Mouse (Mus musculus): ENCODE measurements at regions not wholly inside any gene's neighbourhood (a gene's known extent, or its start where the extent isn't known, plus 50 kb on each side); places are given as distances from the start of the nearest gene placed in this dataset.

DNA sequence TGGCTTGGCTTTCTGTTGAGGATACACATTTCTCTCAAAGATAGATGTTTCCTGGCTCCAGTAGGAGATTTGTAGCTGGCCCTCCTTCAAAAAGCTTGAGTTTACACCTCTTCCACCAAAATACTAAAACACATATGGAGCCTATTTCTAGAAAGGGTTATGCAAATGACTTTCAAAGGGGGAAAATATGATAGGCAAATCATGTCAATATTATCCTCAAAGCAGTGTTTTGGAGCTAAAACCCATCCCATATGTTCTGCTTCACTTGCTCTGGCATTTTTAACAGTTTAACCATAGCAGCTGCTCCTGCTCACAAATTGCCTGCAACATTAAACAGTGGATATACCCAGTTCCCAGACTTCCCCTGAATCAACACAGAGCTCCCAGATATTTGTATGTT is 525.5 kb upstream of the Pappa start:
- DNase-seq (ENCODE audit: inconsistent age in 2 of 2, low spot score in 1 of 2): no peak

DNA sequence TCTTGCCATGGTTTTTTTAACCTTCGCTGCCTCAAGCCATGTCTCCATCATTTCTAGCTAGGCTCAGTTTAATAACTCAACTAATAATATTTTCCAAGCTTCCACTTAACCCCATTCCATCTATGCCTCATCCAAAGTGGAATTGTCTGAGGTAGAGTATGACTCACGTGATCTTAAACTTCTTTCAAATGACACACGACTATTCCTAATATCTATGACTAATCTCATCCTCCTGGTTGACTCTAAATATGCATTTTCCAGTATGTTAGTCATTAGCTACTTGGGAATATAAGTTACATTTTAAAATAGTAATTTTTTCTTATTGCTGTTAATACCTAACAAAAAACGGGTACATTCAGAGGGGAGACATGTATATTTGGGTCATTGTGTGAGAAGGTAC is 524.8 kb upstream of the Pappa start:
- no peak for DNase-seq (ENCODE audit: inconsistent age in 2 of 2, low spot score in 1 of 2)

DNA sequence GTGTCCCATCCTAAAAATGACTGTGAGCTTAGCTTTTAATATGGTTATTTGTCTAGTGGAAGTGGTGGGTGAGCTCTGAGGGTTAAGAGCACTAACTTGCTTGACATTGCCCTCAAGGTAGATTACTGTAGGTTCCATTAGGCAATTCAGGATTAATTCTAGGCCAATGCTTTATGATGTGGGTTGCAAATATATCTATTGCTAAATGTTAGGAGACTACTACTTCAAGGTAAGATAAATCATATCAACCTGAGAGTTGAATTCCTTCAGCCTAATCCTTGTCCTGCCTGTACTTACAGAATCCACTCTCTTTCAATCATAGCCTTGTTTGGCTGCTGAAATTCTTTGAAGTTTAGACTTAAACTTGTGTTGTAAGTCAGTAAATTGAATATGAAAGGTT is 501.2 kb upstream of the Pappa start:
- DNase-seq (ENCODE audit: inconsistent age in 2 of 2, low spot score in 1 of 2): no peak

DNA sequence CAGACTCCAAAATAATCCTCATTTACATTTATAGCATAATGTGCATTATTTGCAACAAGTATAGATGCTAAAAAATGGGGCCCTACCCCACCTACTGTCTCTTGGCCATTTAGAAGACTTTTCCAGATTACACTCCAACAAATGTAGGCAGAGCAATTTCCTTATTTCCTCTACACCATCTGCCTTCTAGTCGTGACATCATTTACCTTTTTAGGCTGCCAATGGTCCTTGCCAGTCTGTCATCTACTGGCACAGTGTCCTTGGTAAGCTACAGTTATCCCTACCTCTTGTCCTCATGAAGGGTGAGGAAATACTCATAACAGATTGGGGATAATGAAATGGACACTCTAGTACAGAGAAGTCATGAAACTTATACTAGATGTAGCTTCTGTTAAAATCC is 491.8 kb upstream of the Pappa start:
- DNase-seq (ENCODE audit: inconsistent age in 2 of 2, low spot score in 1 of 2): no peak

DNA sequence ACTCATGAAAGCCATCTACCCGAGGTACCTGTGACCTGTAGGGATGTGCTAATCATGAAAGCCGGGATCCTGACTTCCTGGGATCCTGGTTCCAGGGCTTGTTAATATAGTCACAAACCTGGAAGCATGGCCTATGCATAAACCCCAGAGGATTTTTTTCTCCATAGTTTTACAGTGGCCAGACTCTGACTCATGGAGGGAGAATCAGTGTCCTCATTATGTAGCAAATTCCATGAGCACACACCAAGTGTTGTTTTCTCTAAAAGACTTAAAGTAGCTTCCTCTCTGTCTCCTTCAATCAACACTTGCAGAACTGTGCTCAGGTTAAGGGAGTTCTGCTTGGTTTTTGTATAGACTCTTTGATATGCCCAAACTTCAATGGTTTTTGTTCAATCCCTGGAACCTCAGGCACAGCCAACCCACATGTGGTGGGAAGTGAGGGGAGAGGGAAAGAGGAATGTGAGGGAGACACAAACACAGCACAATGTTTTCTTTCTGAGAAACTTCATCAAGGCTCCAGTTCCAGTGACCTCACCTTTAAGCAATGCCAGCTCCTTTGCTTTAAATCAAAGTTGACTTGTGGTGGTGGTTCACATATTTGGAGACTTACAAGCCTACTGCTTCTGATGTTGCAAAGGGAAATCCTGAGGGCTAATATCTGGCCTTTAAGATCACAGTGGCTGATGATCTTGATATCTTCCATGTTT is 488.6 kb upstream of the Pappa start:
- DNase-seq (ENCODE audit: inconsistent age in 2 of 2, low spot score in 1 of 2): no peak

DNA sequence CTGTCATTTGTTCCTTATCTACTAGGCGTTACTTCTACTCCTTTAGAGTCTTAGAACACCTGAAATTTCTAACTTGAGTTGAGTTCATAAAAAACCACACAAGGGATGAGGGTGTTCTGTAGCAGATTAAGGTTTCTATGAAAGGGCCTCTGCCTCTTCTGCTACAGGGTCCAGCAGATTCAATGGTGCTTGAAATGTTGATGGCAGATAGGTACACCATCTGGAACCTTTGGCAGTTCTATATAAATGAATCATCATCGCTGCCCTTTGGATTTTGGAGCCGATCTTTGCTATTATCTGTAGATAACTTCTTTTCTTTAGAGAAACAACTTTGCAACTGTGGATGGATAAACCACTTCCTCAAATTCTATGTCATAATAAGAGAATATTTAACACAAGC is 483.9 kb upstream of the Pappa start:
- DNase-seq (ENCODE audit: inconsistent age in 2 of 2, low spot score in 1 of 2): no peak

DNA sequence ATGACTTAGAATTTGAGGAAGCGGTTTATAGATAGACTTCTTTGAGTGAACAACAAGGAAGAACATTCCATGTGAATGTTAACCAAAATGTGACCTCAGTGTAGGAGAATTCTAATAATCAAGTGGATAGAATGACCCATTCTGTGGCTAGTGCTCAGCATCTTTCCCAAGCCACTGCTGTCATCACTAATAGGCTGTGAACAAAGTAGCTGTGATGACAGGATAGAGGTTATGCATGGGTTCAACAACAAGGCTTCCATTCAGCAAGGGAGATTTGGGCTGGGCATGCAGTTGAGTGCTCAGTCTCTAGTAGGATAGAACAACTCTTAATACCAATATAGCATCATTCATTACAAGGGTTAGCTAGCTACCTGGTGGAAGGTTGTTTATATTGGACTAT is 483.0 kb upstream of the Pappa start:
- no peak for DNase-seq (ENCODE audit: inconsistent age in 2 of 2, low spot score in 1 of 2)

DNA sequence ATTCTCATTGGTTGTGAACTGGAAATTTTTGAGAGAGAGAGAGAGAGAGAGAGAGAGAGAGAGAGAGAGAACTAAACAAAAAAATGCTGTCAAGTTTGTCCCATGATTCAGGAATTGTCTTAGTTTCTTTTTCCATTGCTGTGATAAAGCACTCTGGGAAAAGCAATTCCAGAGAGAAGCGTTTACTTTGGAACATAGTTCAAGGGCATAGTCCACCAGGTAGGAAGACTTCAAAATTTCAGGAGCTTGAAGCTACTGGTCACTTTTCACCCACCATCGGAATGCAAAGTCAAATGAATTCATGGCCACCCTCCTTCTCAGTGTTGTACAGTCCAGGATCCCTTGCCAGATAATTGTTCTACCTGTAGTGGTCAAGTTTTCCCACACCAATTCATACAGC is 478.8 kb upstream of the Pappa start:
- no peak for DNase-seq (ENCODE audit: inconsistent age in 2 of 2, low spot score in 1 of 2)

DNA sequence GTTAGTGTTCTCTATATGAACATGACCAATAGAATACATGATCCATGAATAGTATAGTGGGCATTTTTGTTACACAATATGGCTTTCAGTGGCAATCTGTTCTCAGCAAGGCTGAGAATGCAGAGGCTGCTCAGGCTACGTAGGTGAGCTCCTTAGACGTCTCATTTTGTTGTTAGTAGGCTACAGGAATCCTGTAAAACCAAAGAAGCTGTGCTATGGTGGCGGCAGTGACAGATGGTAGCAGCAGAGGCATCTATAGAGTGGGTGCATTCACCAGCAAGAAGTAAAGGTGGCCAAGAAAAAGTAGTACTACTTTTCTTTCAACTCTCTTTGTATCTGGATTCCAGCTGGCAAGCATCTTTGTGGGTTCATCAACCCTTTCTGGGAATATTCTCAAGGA is 469.8 kb upstream of the Pappa start:
- DNase-seq (ENCODE audit: inconsistent age in 2 of 2, low spot score in 1 of 2): no peak

DNA sequence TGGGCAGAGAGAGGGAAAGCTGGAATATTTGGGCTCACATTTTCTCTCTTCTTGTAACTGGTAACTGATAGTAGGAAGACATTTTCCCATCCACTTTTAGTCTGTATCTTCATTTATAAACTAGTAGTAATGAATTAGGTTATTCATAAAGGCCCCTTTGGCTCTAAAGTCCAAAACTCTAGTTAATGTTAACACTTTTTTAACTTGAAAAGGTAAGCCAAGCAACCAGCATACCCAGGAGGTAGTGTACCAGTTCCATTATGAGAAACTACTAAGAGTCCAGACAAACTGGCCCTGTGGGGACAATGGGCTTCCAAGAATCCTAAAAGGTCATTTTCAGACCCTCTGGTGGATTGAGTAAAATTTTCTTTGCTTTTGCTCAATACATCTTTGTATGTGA is 468.4 kb upstream of the Pappa start:
- DNase-seq (ENCODE audit: inconsistent age in 2 of 2, low spot score in 1 of 2): no peak

DNA sequence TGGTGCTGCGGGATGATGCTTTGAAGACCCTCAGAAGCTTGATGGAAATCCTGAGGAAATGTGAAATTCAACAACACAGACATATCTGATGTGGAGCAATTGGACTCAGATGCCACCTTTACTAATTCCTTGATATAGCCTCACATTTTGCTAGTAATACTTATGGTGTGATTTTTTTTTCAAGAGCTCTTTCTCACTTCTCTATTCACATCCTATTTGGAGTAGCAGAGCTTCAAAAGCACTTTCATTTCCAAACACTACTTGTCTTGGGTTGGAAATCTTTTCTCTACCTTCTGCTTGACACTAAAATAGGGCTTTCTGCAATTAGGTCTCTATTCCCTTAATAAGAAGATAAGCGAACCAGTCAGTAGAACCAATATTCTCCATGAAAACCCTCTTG is 460.3 kb upstream of the Pappa start:
- DNase-seq (ENCODE audit: inconsistent age in 2 of 2, low spot score in 1 of 2): no peak

DNA sequence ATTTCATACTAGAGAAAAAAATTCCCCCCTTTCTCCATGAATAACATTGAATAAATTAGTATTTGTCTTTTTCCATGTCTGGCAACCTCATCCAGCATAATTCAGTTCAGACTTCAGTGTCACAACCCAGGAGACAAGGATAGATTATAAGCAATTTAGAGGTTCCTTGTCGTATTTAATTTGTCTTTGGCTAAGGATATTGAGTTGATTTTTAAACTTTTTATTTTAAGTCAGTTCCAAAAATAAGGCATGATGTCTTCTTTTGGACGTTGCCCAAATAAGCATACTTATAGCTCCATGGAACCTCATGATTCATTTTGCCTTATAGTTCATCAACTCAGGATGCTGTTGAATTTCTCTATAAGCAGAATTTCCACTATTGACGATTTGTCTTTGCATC is 456.0 kb upstream of the Pappa start:
- DNase-seq (ENCODE audit: inconsistent age in 2 of 2, low spot score in 1 of 2): no peak

DNA sequence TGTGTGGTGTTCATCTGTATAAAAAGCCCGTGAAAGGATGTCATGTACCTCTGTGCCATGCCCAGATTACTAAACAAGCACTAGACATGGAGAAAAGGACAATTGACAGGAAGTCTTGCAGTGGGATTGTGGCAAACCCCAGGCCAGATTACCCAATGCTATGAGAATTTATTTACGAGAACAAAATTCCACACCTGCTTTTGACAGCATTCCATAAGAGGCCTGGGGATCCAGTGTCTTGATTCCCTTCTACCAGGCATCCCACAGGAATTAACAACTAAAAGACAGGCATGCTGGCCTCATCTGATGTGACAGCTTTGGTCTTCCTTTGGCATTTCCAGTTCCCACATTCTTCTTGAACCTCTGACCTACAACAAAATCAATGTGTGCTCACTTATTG is 454.3 kb upstream of the Pappa start:
- no peak for DNase-seq (ENCODE audit: inconsistent age in 2 of 2, low spot score in 1 of 2)

DNA sequence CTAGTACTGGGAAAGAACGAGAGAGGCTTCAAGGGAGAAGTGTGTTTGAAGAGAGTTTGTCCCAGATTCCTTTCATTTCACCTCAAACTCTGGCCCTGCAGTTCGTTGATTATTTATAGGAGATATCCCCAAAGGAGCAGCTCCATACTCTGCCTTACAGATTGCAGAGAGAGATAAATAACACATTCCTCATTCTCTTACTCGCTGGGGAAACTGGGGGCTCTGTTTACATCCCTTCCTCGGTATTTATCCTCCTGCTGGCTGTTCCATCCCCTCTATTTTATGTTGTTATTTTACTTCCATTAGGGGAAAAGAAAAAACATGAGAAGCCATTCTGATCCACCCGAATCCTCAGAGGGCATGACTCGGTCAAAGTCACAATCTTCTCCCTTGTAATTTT is 447.5 kb upstream of the Pappa start:
- no peak for DNase-seq (ENCODE audit: inconsistent age in 2 of 2, low spot score in 1 of 2)

DNA sequence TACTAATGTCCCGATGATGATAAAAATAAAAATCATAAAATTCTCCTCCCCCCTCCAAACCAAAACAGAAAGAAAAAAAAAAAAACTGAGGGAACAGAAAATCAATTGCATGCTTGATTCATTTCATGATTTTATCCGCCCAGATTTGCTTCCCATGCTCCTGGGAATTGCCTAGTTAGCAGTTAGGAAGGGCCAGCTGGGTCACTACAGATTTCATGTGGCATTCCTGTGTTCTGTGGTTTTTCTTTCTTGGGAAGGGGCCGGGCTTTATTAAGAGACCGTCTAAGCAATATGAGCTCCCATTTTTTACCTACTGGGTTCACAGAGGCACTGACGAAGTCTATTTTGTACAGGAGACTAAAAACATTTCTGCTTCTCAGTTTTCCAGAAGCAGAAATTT is 447.1 kb upstream of the Pappa start:
- DNase-seq (ENCODE audit: inconsistent age in 2 of 2, low spot score in 1 of 2): no peak

DNA sequence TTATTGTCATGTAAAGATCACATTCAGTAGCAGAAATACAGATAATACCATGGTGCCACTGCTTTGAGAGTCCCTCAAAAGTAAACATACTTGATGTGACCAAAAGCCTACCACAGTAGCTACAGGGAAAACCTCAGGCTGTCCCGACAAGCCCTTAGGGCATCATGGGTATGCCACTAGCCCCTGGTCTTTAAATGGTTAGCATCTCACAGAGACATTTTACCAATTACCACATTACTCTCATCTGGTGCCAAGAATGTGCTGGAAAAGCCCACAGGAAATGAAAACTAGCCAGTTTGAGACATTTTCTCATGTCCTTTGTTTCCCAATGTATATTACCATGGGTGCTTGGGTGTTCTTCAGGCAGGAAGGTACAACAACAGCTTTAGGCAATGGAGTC is 439.3 kb upstream of the Pappa start:
- DNase-seq (ENCODE audit: inconsistent age in 2 of 2, low spot score in 1 of 2): no peak

DNA sequence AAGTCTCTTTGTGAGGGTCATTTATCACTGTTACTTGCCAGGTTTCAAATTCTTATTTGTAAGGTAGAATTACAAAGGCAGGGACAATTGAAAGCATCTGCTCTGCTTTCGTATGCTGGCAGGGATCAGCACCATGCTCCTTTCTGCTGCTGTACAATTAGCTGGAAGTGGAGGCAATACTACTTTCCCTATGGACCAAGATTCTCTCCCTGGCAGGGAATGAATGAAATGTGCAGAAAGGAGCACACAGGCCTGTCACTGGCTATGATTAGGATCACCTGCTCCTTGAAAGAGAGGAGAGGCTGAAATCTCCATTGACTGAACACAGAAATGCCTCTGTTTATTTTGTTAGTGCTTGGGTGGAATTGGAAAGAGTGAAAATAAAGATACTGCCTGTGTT is 427.8 kb upstream of the Pappa start:
- DNase-seq (ENCODE audit: inconsistent age in 2 of 2, low spot score in 1 of 2): no peak

DNA sequence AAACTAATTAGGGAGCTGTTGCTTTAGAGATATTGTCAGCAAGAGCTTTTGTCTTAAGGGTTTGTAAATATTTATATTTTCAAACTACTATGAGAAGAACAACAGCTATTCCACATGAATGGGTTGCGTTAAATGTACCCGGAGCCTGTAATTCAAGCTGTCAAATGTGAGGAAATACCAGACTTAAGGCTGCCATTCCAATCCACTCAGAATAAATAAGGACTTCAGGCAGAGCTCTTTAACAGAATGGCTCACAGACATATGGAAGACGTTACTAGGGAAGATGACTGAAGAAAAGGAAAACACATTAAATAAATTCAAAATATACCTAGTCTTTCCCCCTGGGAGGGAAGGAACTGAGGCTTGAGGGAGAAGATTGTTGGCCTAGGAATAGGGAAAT is 400.7 kb upstream of the Pappa start:
- DNase-seq (ENCODE audit: inconsistent age in 2 of 2, low spot score in 1 of 2): no peak

DNA sequence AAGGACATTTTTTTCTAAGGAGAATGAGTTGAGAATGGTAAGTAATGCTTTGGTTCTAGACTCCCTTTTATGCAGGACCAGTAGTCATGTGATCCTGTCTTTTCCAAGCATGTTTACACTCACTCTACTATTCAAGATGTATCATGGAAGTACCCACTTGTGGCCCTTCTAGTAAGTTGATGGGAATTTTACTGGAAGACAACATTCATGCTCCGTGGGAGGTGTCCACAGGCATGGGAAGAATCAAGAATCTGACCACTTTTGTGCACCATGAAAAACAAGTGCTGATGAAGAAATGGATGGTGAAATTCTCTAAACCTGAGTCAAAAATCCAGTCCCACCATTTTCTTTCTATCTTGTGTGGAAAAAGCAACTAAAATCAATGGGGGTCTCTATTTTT is 399.1 kb upstream of the Pappa start:
- no peak for DNase-seq (ENCODE audit: inconsistent age in 2 of 2, low spot score in 1 of 2)

DNA sequence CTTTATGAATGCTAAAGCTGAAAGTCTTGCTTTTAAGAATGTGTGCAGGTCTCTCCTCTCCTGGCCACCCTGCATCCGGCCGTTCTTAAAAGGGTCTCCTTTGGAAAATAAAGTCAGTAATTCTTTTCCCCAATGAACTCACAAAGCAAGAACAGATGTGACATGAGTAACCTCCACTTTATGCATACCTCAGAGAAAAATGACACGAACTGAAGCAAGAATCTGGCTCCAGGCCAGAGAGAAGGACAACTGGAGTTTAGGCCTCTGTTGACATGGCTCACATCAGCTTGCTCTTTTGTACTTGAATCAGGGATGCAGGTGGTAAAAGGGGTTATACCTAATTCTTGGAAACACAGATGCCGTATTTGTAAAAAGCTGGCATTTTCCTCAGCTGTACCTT is 368.0 kb upstream of the Pappa start:
- DNase-seq (ENCODE audit: inconsistent age in 2 of 2, low spot score in 1 of 2): no peak

DNA sequence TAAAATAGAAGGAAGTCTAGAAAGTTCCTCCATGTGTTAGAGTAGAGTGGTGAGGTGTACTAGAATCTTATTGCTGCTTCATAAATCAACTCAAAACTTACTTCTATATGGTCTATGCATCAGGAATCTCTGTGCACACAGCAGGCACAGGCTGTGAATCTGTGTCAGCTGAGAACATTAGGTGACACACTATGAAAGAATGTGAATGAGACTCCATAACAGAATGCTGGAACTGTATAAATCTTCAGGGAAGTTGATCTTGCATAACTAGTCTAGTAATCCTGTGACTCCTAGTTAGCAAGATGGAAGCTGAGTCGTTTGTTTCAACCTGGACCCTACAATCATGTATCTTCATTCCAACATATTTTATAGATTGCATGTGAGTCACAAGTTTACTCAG is 355.4 kb upstream of the Pappa start:
- DNase-seq (ENCODE audit: inconsistent age in 2 of 2, low spot score in 1 of 2): no peak

DNA sequence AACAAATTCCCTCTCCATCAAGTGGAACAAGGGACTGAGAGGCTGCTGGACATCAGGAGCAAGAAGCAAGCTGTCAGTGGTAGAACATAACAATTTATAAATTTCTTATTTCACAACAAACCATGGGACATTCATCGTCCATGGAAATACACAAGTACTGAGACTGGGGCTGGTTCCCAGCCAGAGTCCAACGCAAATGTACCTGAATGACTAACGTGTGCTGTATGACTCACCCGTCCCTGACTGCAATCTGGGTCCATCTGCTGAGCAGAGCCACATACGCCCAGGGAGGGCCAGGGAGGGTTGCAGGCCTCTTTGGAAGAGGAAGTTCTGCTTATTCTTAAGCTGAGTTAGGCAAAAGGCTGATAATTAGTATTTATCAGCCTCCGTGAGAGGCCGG is 320.1 kb upstream of the Pappa start:
- peak; percentile 5 to 35 for DNase-seq (ENCODE audit: inconsistent age in 2 of 2, low spot score in 1 of 2)

DNA sequence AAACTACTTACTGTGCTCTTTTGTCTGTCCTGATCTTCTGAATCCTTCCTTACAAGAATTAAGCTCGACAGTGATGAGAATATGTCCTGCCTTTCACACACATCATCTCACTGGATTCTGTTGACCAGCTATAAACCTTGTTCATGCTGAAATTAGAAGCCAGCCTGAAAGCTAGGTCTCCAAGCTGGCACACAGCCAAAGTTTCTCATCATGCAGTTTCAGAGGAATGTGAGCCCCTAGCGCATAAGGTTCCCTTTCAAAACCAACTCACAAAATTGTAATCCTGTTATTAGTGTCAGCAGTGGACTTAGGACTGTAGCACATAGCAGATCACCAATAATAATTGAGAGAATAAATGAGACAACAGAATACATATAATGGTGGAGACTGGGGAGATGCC is 319.0 kb upstream of the Pappa start:
- no peak for DNase-seq (ENCODE audit: inconsistent age in 2 of 2, low spot score in 1 of 2)

DNA sequence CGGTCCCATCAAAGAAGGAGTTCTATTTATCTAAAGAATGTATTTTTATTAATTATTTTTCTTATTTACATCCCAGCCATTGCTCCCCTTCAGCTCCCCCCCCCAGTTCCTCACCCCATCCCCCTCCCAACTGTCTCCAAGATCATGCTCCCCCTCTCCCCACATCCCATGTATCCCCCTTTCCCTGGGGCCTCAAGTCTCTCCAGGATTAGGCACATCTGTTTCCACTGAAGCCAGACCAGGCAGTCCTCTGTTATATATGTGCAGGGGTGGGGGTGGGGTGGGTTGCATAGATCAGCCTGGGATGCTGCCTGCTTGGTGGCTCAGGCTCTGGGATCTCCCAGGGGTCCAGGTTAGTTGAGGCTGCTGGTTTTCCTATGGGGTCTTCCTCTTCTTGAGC is 316.8 kb upstream of the Pappa start:
- no peak for DNase-seq (ENCODE audit: inconsistent age in 2 of 2, low spot score in 1 of 2)
